Mouse (Mus musculus): ENCODE results near the gene Lingo1. TPM values are rescaled to one million over a fixed set of nuclear protein-coding genes. Genes with fewer than 3 reads are reported as not detected.

Lingo1 gene
- polyA plus RNA-seq, 1 experiment from 2014 or later = 10.9 TPM

- no peak overlapping the region for H3K9ac ChIP-seq
- no peak overlapping the region for H3K27ac ChIP-seq
- peaks cover 20% of the 10 kb centered on the region for H3K4me1 ChIP-seq
- 47% methylated on average over 5 of the region's 5 CpGs for WGBS
- H3K4me3 ChIP-seq = no peak overlapping the region
- H3K4me2 ChIP-seq = no peak overlapping the region
- no peaks in the 10 kb centered on the region for H3K9me3 ChIP-seq (replicated peaks)
- ATAC-seq = peak; percentile 82
- H3K27me3 ChIP-seq = peaks cover 82% of the 10 kb centered on the region
- H3K36me3 ChIP-seq (ENCODE audit: poor library complexity, severe bottlenecking) = no peaks in the 10 kb centered on the region
These were observed 57.0 kb downstream of the Lingo1 start for GRCm38 (mm10) chr9:56739181-56739737.

GRCm38 (mm10) chr9:56738261-56739171 is 57.8 kb downstream of the Lingo1 start:
- no peak overlapping the region for H3K27ac ChIP-seq

GRCm38 (mm10) chr9:56734398-56734797 is 61.9 kb downstream of the Lingo1 start:
- no peak overlapping the region for H3K9ac ChIP-seq
- H3K4me1 ChIP-seq = peaks cover 19% of the 10 kb centered on the region
- H3K4me3 ChIP-seq = no peak overlapping the region
- no peaks in the 10 kb centered on the region for H3K9me3 ChIP-seq (replicated peaks)
- peaks cover 78% of the 10 kb centered on the region for H3K27me3 ChIP-seq
- no peak for ATAC-seq
- H3K4me2 ChIP-seq = no peak overlapping the region
- 72% methylated on average over 6 of the region's 6 CpGs for WGBS
- H3K36me3 ChIP-seq (ENCODE audit: poor library complexity, severe bottlenecking) = no peaks in the 10 kb centered on the region
- no peak overlapping the region for H3K27ac ChIP-seq

More at GRCm38 (mm10) chr9:56738261-56739171, 57.8 kb downstream of the Lingo1 start:
- Histone ChIP-seq H3K9ac (no peak overlapping the region), H3K4me1 (peaks cover 19% of the 10 kb centered on the region), H3K4me3 (no peak overlapping the region), H3K9me3 (replicated peaks) (no peaks in the 10 kb centered on the region), H3K4me2 (no peak overlapping the region), H3K36me3 (ENCODE audit: poor library complexity, severe bottlenecking) (no peaks in the 10 kb centered on the region), H3K27me3 (peaks cover 82% of the 10 kb centered on the region)
- 35% methylated on average over 9 of the region's 9 CpGs for WGBS
- ATAC-seq = peak; percentile 89

- Histone ChIP-seq H3K27ac (no peak overlapping the region), H3K4me2 (no peak overlapping the region), H3K9ac (no peak overlapping the region), H3K4me3 (no peak overlapping the region), H3K36me3 (ENCODE audit: poor library complexity, severe bottlenecking) (no peaks in the 10 kb centered on the region), H3K4me1 (peaks cover 23% of the 10 kb centered on the region), H3K27me3 (peaks cover 74% of the 10 kb centered on the region), H3K9me3 (replicated peaks) (no peaks in the 10 kb centered on the region)
- no peak for ATAC-seq
- WGBS = 61% methylated on average over 2 of the region's 2 CpGs
These were observed 65.3 kb downstream of the Lingo1 start for GRCm38 (mm10) chr9:56730997-56731396.

GRCm38 (mm10) chr9:56729145-56729544 is 67.1 kb downstream of the Lingo1 start:
- H3K4me1 ChIP-seq = peaks cover 23% of the 10 kb centered on the region
- no peak overlapping the region for H3K4me3 ChIP-seq
- WGBS = 54% methylated on average over 2 of the region's 2 CpGs
- no peak overlapping the region for H3K4me2 ChIP-seq
- H3K36me3 ChIP-seq (ENCODE audit: poor library complexity, severe bottlenecking) = no peaks in the 10 kb centered on the region
- H3K9ac ChIP-seq = no peak overlapping the region
- H3K27ac ChIP-seq = no peak overlapping the region
- no peak for ATAC-seq
- H3K9me3 ChIP-seq (replicated peaks) = no peaks in the 10 kb centered on the region
- H3K27me3 ChIP-seq = peaks cover 64% of the 10 kb centered on the region

GRCm38 (mm10) chr9:56727703-56728684 is 68.3 kb downstream of the Lingo1 start:
- no peak overlapping the region for H3K27ac ChIP-seq
- no peaks in the 10 kb centered on the region for H3K36me3 ChIP-seq (ENCODE audit: poor library complexity, severe bottlenecking)
- WGBS = 27% methylated on average over 15 of the region's 15 CpGs
- no peaks in the 10 kb centered on the region for H3K9me3 ChIP-seq (replicated peaks)
- no peak overlapping the region for H3K4me3 ChIP-seq
- no peak overlapping the region for H3K4me2 ChIP-seq
- peaks cover 23% of the 10 kb centered on the region for H3K4me1 ChIP-seq
- no peak overlapping the region for H3K9ac ChIP-seq
- H3K27me3 ChIP-seq = peaks cover 54% of the 10 kb centered on the region
- ATAC-seq = peak; percentile 31; the same call in 1 of the 2 replicates

GRCm38 (mm10) chr9:56725814-56726213 is 70.5 kb downstream of the Lingo1 start:
- no peak overlapping the region for H3K9ac ChIP-seq
- no peak overlapping the region for H3K4me3 ChIP-seq
- H3K27me3 ChIP-seq = peaks cover 35% of the 10 kb centered on the region
- WGBS = 39% methylated on average over 2 of the region's 2 CpGs
- H3K4me2 ChIP-seq = no peak overlapping the region
- ATAC-seq = no peak
- no peak overlapping the region for H3K27ac ChIP-seq
- no peaks in the 10 kb centered on the region for H3K36me3 ChIP-seq (ENCODE audit: poor library complexity, severe bottlenecking)
- no peaks in the 10 kb centered on the region for H3K9me3 ChIP-seq (replicated peaks)
- H3K4me1 ChIP-seq = peaks cover 28% of the 10 kb centered on the region

GRCm38 (mm10) chr9:56722089-56722825 is 74.0 kb downstream of the Lingo1 start:
- peaks cover 15% of the 10 kb centered on the region for H3K27me3 ChIP-seq
- WGBS = 72% methylated on average over 11 of the region's 11 CpGs
- ATAC-seq = peak; percentile 50
- no peak overlapping the region for H3K27ac ChIP-seq
- no peaks in the 10 kb centered on the region for H3K36me3 ChIP-seq (ENCODE audit: poor library complexity, severe bottlenecking)
- H3K4me2 ChIP-seq = no peak overlapping the region
- H3K4me1 ChIP-seq = peaks cover 7% of the 10 kb centered on the region; the same call in 1 of the 2 replicates
- H3K9me3 ChIP-seq (replicated peaks) = no peaks in the 10 kb centered on the region
- H3K4me3 ChIP-seq = no peak overlapping the region
- H3K9ac ChIP-seq = no peak overlapping the region

- peaks cover 3% of the 10 kb centered on the region; the same call in 1 of the 2 replicates for H3K27me3 ChIP-seq
- ATAC-seq = no peak
- no peak overlapping the region for H3K27ac ChIP-seq
- no peak overlapping the region for H3K4me2 ChIP-seq
- no peaks in the 10 kb centered on the region for H3K36me3 ChIP-seq (ENCODE audit: poor library complexity, severe bottlenecking)
- 77% methylated on average over 3 of the region's 3 CpGs for WGBS
- H3K4me3 ChIP-seq = no peak overlapping the region
- no peak overlapping the region for H3K9ac ChIP-seq
- H3K9me3 ChIP-seq (replicated peaks) = no peaks in the 10 kb centered on the region
- H3K4me1 ChIP-seq = peaks cover 5% of the 10 kb centered on the region; the same call in 1 of the 2 replicates
These were observed 77.3 kb downstream of the Lingo1 start for GRCm38 (mm10) chr9:56718984-56719383.

- H3K36me3 ChIP-seq (ENCODE audit: poor library complexity, severe bottlenecking) = no peaks in the 10 kb centered on the region
- WGBS = 94% methylated on average over 3 of the region's 3 CpGs
- H3K9ac ChIP-seq = no peak overlapping the region
- no peak for ATAC-seq
- H3K9me3 ChIP-seq (replicated peaks) = no peaks in the 10 kb centered on the region
- peaks cover 3% of the 10 kb centered on the region; the same call in 1 of the 2 replicates for H3K27me3 ChIP-seq
- H3K27ac ChIP-seq = no peak overlapping the region
- no peak overlapping the region for H3K4me3 ChIP-seq
- H3K4me1 ChIP-seq = no peaks in the 10 kb centered on the region
- no peak overlapping the region for H3K4me2 ChIP-seq
These were observed 79.7 kb downstream of the Lingo1 start for GRCm38 (mm10) chr9:56716565-56716964.

GRCm38 (mm10) chr9:56716066-56716465 is 80.2 kb downstream of the Lingo1 start:
- Histone ChIP-seq H3K4me1 (no peaks in the 10 kb centered on the region), H3K27me3 (peaks cover 3% of the 10 kb centered on the region; the same call in 1 of the 2 replicates), H3K27ac (no peak overlapping the region), H3K9ac (no peak overlapping the region), H3K4me2 (no peak overlapping the region), H3K9me3 (replicated peaks) (no peaks in the 10 kb centered on the region), H3K36me3 (ENCODE audit: poor library complexity, severe bottlenecking) (no peaks in the 10 kb centered on the region), H3K4me3 (no peak overlapping the region)
- no peak for ATAC-seq
- WGBS = 75% methylated on average over 3 of the region's 3 CpGs

Measured in forebrain, embryonic 13.5 days (tissue).